Mouse (Mus musculus): Measurements from ENCODE around the gene Caly. TPM values are rescaled to one million over a fixed set of nuclear protein-coding genes. Genes with fewer than 3 reads are reported as not detected.

The Caly gene
- total and polyA plus RNA-seq, 2 experiments from 2014 or later, result 422 to 486 TPM

- Histone ChIP-seq H3K4me2 (ENCODE audit: low read depth, low read length) (peak overlapping the region; percentile 41), H3K9ac (replicated peaks; ENCODE audit: low read length) (0 out of 2 replicates have a peak overlapping the region, but pooled peaks have one; percentile 5), H3K4me1 (ENCODE audit: insufficient read depth, low read length) (no peaks in the 10 kb centered on the region), H3K4me3 (ENCODE audit: low read length) (0 out of 2 replicates have a peak overlapping the region, but pooled peaks have one; percentile 4), H3K27ac (no peak overlapping the region), H3K27me3 (ENCODE audit: insufficient read depth, low read length) (no peaks in the 10 kb centered on the region), H3K36me3 (ENCODE audit: insufficient read depth, low read length) (peaks cover 7% of the 10 kb centered on the region; the same call in 1 of the 2 replicates), H3K9me3 (ENCODE audit: low read length) (no peaks in the 10 kb centered on the region)
- no peak for TF ChIP-seq CTCF (IDR thresholded peaks at IDR 0.05; ENCODE audit: low read depth)
- ATAC-seq (peak; percentile 53), DNase-seq (ENCODE audit: low spot score) (no peak)
- WGBS, result 36% methylated on average over 39 of the region's 39 CpGs
Observed at GRCm38 (mm10) chr7:140070042-140070711, 12.2 kb downstream of the Caly start.

DNA sequence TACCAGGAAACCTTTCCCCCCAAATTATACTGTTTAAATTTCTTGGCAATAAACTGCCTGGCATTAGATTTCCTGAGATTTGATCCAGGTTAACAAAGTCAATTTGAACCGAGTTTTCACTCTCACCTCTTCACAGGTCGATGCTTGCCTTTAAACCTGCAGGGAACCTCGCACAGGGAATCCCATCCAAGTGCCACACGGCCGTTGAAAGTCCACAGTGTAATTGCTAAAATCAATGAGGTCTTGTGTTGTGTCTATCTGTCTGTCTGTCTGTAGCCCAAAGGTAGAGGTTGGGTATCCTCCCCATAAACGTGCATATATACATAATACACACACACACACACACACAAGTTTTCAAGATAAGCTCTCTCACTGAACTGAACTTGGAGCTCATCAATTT is 15.0 kb downstream of the Caly start:
- WGBS, result 68% methylated on average over 6 of the region's 6 CpGs
- no peak for ATAC-seq

GRCm38 (mm10) chr7:140063092-140063491 is 19.3 kb downstream of the Caly start:
- WGBS, result 18% methylated on average over 7 of the region's 7 CpGs
- Histone ChIP-seq H3K4me3 (ENCODE audit: low read length) (no peak overlapping the region), H3K4me2 (ENCODE audit: low read depth, low read length) (no peak overlapping the region), H3K9ac (replicated peaks; ENCODE audit: low read length) (no peak overlapping the region), H3K27ac (no peak overlapping the region), H3K27me3 (ENCODE audit: insufficient read depth, low read length) (no peaks in the 10 kb centered on the region; the same call in 1 of the 2 replicates), H3K36me3 (ENCODE audit: insufficient read depth, low read length) (no peaks in the 10 kb centered on the region), H3K4me1 (ENCODE audit: insufficient read depth, low read length) (0 out of 2 replicates have a peak, but pooled peaks cover 6% of the 10 kb centered on the region), H3K9me3 (ENCODE audit: low read length) (no peaks in the 10 kb centered on the region)
- peak; percentile 53; the same call in 1 of the 2 replicates for ATAC-seq
- peak; percentile 91 for DNase-seq (ENCODE audit: low spot score)
- peak; percentile 91 for TF ChIP-seq CTCF (IDR thresholded peaks at IDR 0.05; ENCODE audit: low read depth)

More for the DNA sequence above, 15.0 kb downstream of the Caly start:
- Histone ChIP-seq H3K27me3 (ENCODE audit: insufficient read depth, low read length) (no peaks in the 10 kb centered on the region), H3K27ac (no peak overlapping the region), H3K4me1 (ENCODE audit: insufficient read depth, low read length) (no peaks in the 10 kb centered on the region), H3K4me2 (ENCODE audit: low read depth, low read length) (no peak overlapping the region), H3K9ac (replicated peaks; ENCODE audit: low read length) (no peak overlapping the region), H3K4me3 (ENCODE audit: low read length) (no peak overlapping the region), H3K9me3 (ENCODE audit: low read length) (no peaks in the 10 kb centered on the region), H3K36me3 (ENCODE audit: insufficient read depth, low read length) (peaks cover 7% of the 10 kb centered on the region; the same call in 1 of the 2 replicates)
- TF ChIP-seq CTCF (IDR thresholded peaks at IDR 0.05; ENCODE audit: low read depth), result no peak
- DNase-seq (ENCODE audit: low spot score), result no peak

- no peaks in the 10 kb centered on the region; the same call in 1 of the 2 replicates for H3K27me3 ChIP-seq (ENCODE audit: insufficient read depth, low read length)
- DNase-seq (ENCODE audit: low spot score) (peak; percentile 47), ATAC-seq (no peak; the same call in 1 of the 2 replicates)
- H3K4me2 ChIP-seq (ENCODE audit: low read depth, low read length), result no peak overlapping the region
- no peak overlapping the region for H3K9ac ChIP-seq (replicated peaks; ENCODE audit: low read length)
- H3K36me3 ChIP-seq (ENCODE audit: insufficient read depth, low read length), result no peaks in the 10 kb centered on the region
- no peaks in the 10 kb centered on the region for H3K9me3 ChIP-seq (ENCODE audit: low read length)
- no peak overlapping the region for H3K4me3 ChIP-seq (ENCODE audit: low read length)
- no peak overlapping the region for H3K27ac ChIP-seq
- 17% methylated on average over 11 of the region's 11 CpGs for WGBS
- 0 out of 2 replicates have a peak, but pooled peaks cover 6% of the 10 kb centered on the region for H3K4me1 ChIP-seq (ENCODE audit: insufficient read depth, low read length)
- TF ChIP-seq CTCF (IDR thresholded peaks at IDR 0.05; ENCODE audit: low read depth), result peak; percentile 59
Observed at GRCm38 (mm10) chr7:140062307-140062706, 20.0 kb downstream of the Caly start.

DNA sequence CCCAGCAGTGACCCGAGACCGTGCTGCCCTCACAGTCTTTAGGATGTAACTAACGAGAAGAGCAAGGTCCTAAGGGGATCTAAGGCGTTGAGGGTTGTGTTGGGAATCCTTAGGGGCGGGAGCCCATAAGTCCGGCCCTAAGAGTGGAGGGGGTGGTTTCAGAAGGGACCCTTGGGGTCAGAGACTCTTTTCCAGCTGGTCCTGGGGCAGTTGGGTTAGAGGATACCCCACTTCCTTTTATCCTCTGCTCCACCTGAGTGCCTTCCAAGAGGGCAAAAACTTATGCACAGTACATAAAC is 20.6 kb downstream of the Caly start:
- DNase-seq (ENCODE audit: low spot score), result no peak
- 0 out of 2 replicates have a peak, but pooled peaks cover 6% of the 10 kb centered on the region for H3K4me1 ChIP-seq (ENCODE audit: insufficient read depth, low read length)
- TF ChIP-seq CTCF (IDR thresholded peaks at IDR 0.05; ENCODE audit: low read depth), result no peak
- no peaks in the 10 kb centered on the region; the same call in 1 of the 2 replicates for H3K27me3 ChIP-seq (ENCODE audit: insufficient read depth, low read length)
- H3K4me2 ChIP-seq (ENCODE audit: low read depth, low read length), result peak overlapping the region; percentile 78
- H3K4me3 ChIP-seq (ENCODE audit: low read length), result peak overlapping the region; percentile 37
- peak overlapping the region; percentile 40; the same call in 1 of the 2 replicates for H3K9ac ChIP-seq (replicated peaks; ENCODE audit: low read length)
- no peak overlapping the region for H3K27ac ChIP-seq
- no peaks in the 10 kb centered on the region for H3K36me3 ChIP-seq (ENCODE audit: insufficient read depth, low read length)
- ATAC-seq, result no peak
- 1% methylated on average over 6 of the region's 6 CpGs for WGBS
- no peaks in the 10 kb centered on the region for H3K9me3 ChIP-seq (ENCODE audit: low read length)

- ATAC-seq, result peak; percentile 30
- DNase-seq (ENCODE audit: low spot score), result peak; percentile 84
- Histone ChIP-seq H3K4me2 (ENCODE audit: low read depth, low read length) (peak overlapping the region; percentile 78), H3K4me3 (ENCODE audit: low read length) (peak overlapping the region; percentile 37), H3K27me3 (ENCODE audit: insufficient read depth, low read length) (peaks cover 5% of the 10 kb centered on the region; the same call in 1 of the 2 replicates), H3K36me3 (ENCODE audit: insufficient read depth, low read length) (no peaks in the 10 kb centered on the region), H3K9ac (replicated peaks; ENCODE audit: low read length) (peak overlapping the region; percentile 40; the same call in 1 of the 2 replicates), H3K4me1 (ENCODE audit: insufficient read depth, low read length) (0 out of 2 replicates have a peak, but pooled peaks cover 6% of the 10 kb centered on the region), H3K27ac (peak overlapping the region; percentile 56), H3K9me3 (ENCODE audit: low read length) (no peaks in the 10 kb centered on the region)
- no peak for TF ChIP-seq CTCF (IDR thresholded peaks at IDR 0.05; ENCODE audit: low read depth)
- 2% methylated on average over 47 of the region's 47 CpGs for WGBS
Observed at GRCm38 (mm10) chr7:140060936-140061831, 21.2 kb downstream of the Caly start.

Measured in hindbrain, postnatal 0 days (tissue).